Mouse (Mus musculus): ENCODE data around the gene Zmym6. TPM values are rescaled to one million over a fixed set of nuclear protein-coding genes. Genes with fewer than 3 reads are reported as not detected.

Zmym6 gene
- polyA plus RNA-seq, 1 experiment from 2014 or later = 27.7 TPM

GRCm38 (mm10) chr4:127134687-127135086, 57.5 kb downstream of the Zmym6 start:
- no peaks in the 10 kb centered on the region for H3K36me3 ChIP-seq (replicated peaks; ENCODE audit: control insufficient read depth, insufficient read depth, low read depth, low read length)
- no peak overlapping the region for H3K27ac ChIP-seq (replicated peaks; ENCODE audit: low read depth, low read length)
- no peaks in the 10 kb centered on the region for H3K27me3 ChIP-seq (ENCODE audit: control insufficient read depth, insufficient read depth, low read length)
- 56% methylated on average over 1 of the region's 1 CpGs for WGBS
- H3K9me3 ChIP-seq (replicated peaks; ENCODE audit: control insufficient read depth, low read length) = no peaks in the 10 kb centered on the region
- no peak for DNase-seq (ENCODE audit: low spot score)
- no peak overlapping the region for H3K9ac ChIP-seq (replicated peaks; ENCODE audit: low read length)
- H3K4me2 ChIP-seq (ENCODE audit: low read depth, low read length) = no peak overlapping the region
- H3K4me3 ChIP-seq (ENCODE audit: low read depth, low read length) = no peak overlapping the region
- no peak for ATAC-seq (replicated peaks; ENCODE audit: insufficient number of reproducible peaks, low FRiP score, low TSS enrichment, low read depth)
- H3K4me1 ChIP-seq (ENCODE audit: control insufficient read depth, insufficient read depth, low read length) = no peaks in the 10 kb centered on the region

- DNase-seq (ENCODE audit: low spot score) = no peak
- no peak overlapping the region for H3K4me2 ChIP-seq (ENCODE audit: low read depth, low read length)
- H3K36me3 ChIP-seq (replicated peaks; ENCODE audit: control insufficient read depth, insufficient read depth, low read depth, low read length) = no peaks in the 10 kb centered on the region
- no peak for ATAC-seq (replicated peaks; ENCODE audit: insufficient number of reproducible peaks, low FRiP score, low TSS enrichment, low read depth)
- no peaks in the 10 kb centered on the region for H3K9me3 ChIP-seq (replicated peaks; ENCODE audit: control insufficient read depth, low read length)
- no peak overlapping the region for H3K9ac ChIP-seq (replicated peaks; ENCODE audit: low read length)
- H3K27ac ChIP-seq (replicated peaks; ENCODE audit: low read depth, low read length) = no peak overlapping the region
- H3K27me3 ChIP-seq (ENCODE audit: control insufficient read depth, insufficient read depth, low read length) = no peaks in the 10 kb centered on the region
- H3K4me3 ChIP-seq (ENCODE audit: low read depth, low read length) = no peak overlapping the region
- no peaks in the 10 kb centered on the region for H3K4me1 ChIP-seq (ENCODE audit: control insufficient read depth, insufficient read depth, low read length)
- 81% methylated on average over 5 of the region's 5 CpGs for WGBS
Observed at GRCm38 (mm10) chr4:127137591-127137990, 60.4 kb downstream of the Zmym6 start.

GRCm38 (mm10) chr4:127138486-127138885, 61.3 kb downstream of the Zmym6 start:
- ATAC-seq (replicated peaks; ENCODE audit: insufficient number of reproducible peaks, low FRiP score, low TSS enrichment, low read depth) (no peak), DNase-seq (ENCODE audit: low spot score) (no peak)
- Histone ChIP-seq H3K36me3 (replicated peaks; ENCODE audit: control insufficient read depth, insufficient read depth, low read depth, low read length) (no peaks in the 10 kb centered on the region), H3K9me3 (replicated peaks; ENCODE audit: control insufficient read depth, low read length) (no peaks in the 10 kb centered on the region), H3K27ac (replicated peaks; ENCODE audit: low read depth, low read length) (no peak overlapping the region), H3K27me3 (ENCODE audit: control insufficient read depth, insufficient read depth, low read length) (no peaks in the 10 kb centered on the region), H3K9ac (replicated peaks; ENCODE audit: low read length) (no peak overlapping the region), H3K4me1 (ENCODE audit: control insufficient read depth, insufficient read depth, low read length) (no peaks in the 10 kb centered on the region), H3K4me2 (ENCODE audit: low read depth, low read length) (no peak overlapping the region), H3K4me3 (ENCODE audit: low read depth, low read length) (no peak overlapping the region)
- WGBS = 57% methylated on average over 6 of the region's 6 CpGs

GRCm38 (mm10) chr4:127150031-127150430, 72.8 kb downstream of the Zmym6 start:
- 84% methylated on average over 13 of the region's 13 CpGs for WGBS
- H3K27ac ChIP-seq (replicated peaks; ENCODE audit: low read depth, low read length) = no peak overlapping the region
- no peak overlapping the region for H3K4me3 ChIP-seq (ENCODE audit: low read depth, low read length)
- no peaks in the 10 kb centered on the region for H3K36me3 ChIP-seq (replicated peaks; ENCODE audit: control insufficient read depth, insufficient read depth, low read depth, low read length)
- no peaks in the 10 kb centered on the region for H3K4me1 ChIP-seq (ENCODE audit: control insufficient read depth, insufficient read depth, low read length)
- ATAC-seq (replicated peaks; ENCODE audit: insufficient number of reproducible peaks, low FRiP score, low TSS enrichment, low read depth) = no peak
- no peak overlapping the region for H3K4me2 ChIP-seq (ENCODE audit: low read depth, low read length)
- H3K27me3 ChIP-seq (ENCODE audit: control insufficient read depth, insufficient read depth, low read length) = no peaks in the 10 kb centered on the region
- DNase-seq (ENCODE audit: low spot score) = no peak
- no peaks in the 10 kb centered on the region for H3K9me3 ChIP-seq (replicated peaks; ENCODE audit: control insufficient read depth, low read length)
- H3K9ac ChIP-seq (replicated peaks; ENCODE audit: low read length) = no peak overlapping the region

GRCm38 (mm10) chr4:127153345-127153744, 76.2 kb downstream of the Zmym6 start:
- DNase-seq (ENCODE audit: low spot score) = no peak
- 48% methylated on average over 1 of the region's 1 CpGs for WGBS
- no peaks in the 10 kb centered on the region for H3K27me3 ChIP-seq (ENCODE audit: control insufficient read depth, insufficient read depth, low read length)
- no peak overlapping the region for H3K4me2 ChIP-seq (ENCODE audit: low read depth, low read length)
- H3K9me3 ChIP-seq (replicated peaks; ENCODE audit: control insufficient read depth, low read length) = no peaks in the 10 kb centered on the region
- no peaks in the 10 kb centered on the region for H3K36me3 ChIP-seq (replicated peaks; ENCODE audit: control insufficient read depth, insufficient read depth, low read depth, low read length)
- H3K4me3 ChIP-seq (ENCODE audit: low read depth, low read length) = no peak overlapping the region
- no peaks in the 10 kb centered on the region for H3K4me1 ChIP-seq (ENCODE audit: control insufficient read depth, insufficient read depth, low read length)
- no peak for ATAC-seq (replicated peaks; ENCODE audit: insufficient number of reproducible peaks, low FRiP score, low TSS enrichment, low read depth)
- H3K9ac ChIP-seq (replicated peaks; ENCODE audit: low read length) = no peak overlapping the region
- H3K27ac ChIP-seq (replicated peaks; ENCODE audit: low read depth, low read length) = no peak overlapping the region

- ATAC-seq (replicated peaks; ENCODE audit: insufficient number of reproducible peaks, low FRiP score, low TSS enrichment, low read depth) (no peak), DNase-seq (ENCODE audit: low spot score) (no peak)
- Histone ChIP-seq H3K9me3 (replicated peaks; ENCODE audit: control insufficient read depth, low read length) (no peaks in the 10 kb centered on the region), H3K36me3 (replicated peaks; ENCODE audit: control insufficient read depth, insufficient read depth, low read depth, low read length) (no peaks in the 10 kb centered on the region), H3K27me3 (ENCODE audit: control insufficient read depth, insufficient read depth, low read length) (no peaks in the 10 kb centered on the region), H3K4me2 (ENCODE audit: low read depth, low read length) (no peak overlapping the region), H3K4me1 (ENCODE audit: control insufficient read depth, insufficient read depth, low read length) (no peaks in the 10 kb centered on the region), H3K4me3 (ENCODE audit: low read depth, low read length) (no peak overlapping the region), H3K27ac (replicated peaks; ENCODE audit: low read depth, low read length) (no peak overlapping the region), H3K9ac (replicated peaks; ENCODE audit: low read length) (no peak overlapping the region)
- 62% methylated on average over 5 of the region's 5 CpGs for WGBS
Observed at GRCm38 (mm10) chr4:127155757-127156156, 78.6 kb downstream of the Zmym6 start.

- ATAC-seq (replicated peaks; ENCODE audit: insufficient number of reproducible peaks, low FRiP score, low TSS enrichment, low read depth) (no peak), DNase-seq (ENCODE audit: low spot score) (no peak)
- no peak overlapping the region for H3K4me2 ChIP-seq (ENCODE audit: low read depth, low read length)
- 79% methylated on average over 4 of the region's 4 CpGs for WGBS
- H3K4me3 ChIP-seq (ENCODE audit: low read depth, low read length) = no peak overlapping the region
- no peaks in the 10 kb centered on the region for H3K27me3 ChIP-seq (ENCODE audit: control insufficient read depth, insufficient read depth, low read length)
- H3K27ac ChIP-seq (replicated peaks; ENCODE audit: low read depth, low read length) = no peak overlapping the region
- no peaks in the 10 kb centered on the region for H3K4me1 ChIP-seq (ENCODE audit: control insufficient read depth, insufficient read depth, low read length)
- no peak overlapping the region for H3K9ac ChIP-seq (replicated peaks; ENCODE audit: low read length)
- no peaks in the 10 kb centered on the region for H3K9me3 ChIP-seq (replicated peaks; ENCODE audit: control insufficient read depth, low read length)
- H3K36me3 ChIP-seq (replicated peaks; ENCODE audit: control insufficient read depth, insufficient read depth, low read depth, low read length) = no peaks in the 10 kb centered on the region
Observed at GRCm38 (mm10) chr4:127157746-127158145, 80.6 kb downstream of the Zmym6 start.

GRCm38 (mm10) chr4:127163926-127164325, 86.7 kb downstream of the Zmym6 start:
- Histone ChIP-seq H3K4me3 (ENCODE audit: low read depth, low read length) (no peak overlapping the region), H3K27me3 (ENCODE audit: control insufficient read depth, insufficient read depth, low read length) (peaks cover 16% of the 10 kb centered on the region), H3K9ac (replicated peaks; ENCODE audit: low read length) (no peak overlapping the region), H3K4me1 (ENCODE audit: control insufficient read depth, insufficient read depth, low read length) (peaks cover 4% of the 10 kb centered on the region; the same call in 1 of the 2 replicates), H3K36me3 (replicated peaks; ENCODE audit: control insufficient read depth, insufficient read depth, low read depth, low read length) (no peaks in the 10 kb centered on the region), H3K9me3 (replicated peaks; ENCODE audit: control insufficient read depth, low read length) (no peaks in the 10 kb centered on the region), H3K4me2 (ENCODE audit: low read depth, low read length) (no peak overlapping the region), H3K27ac (replicated peaks; ENCODE audit: low read depth, low read length) (no peak overlapping the region)
- DNase-seq (ENCODE audit: low spot score) (no peak), ATAC-seq (replicated peaks; ENCODE audit: insufficient number of reproducible peaks, low FRiP score, low TSS enrichment, low read depth) (no peak)
- WGBS = 61% methylated on average over 8 of the region's 8 CpGs
